Mouse (Mus musculus): ENCODE results near the gene Bdh1. TPM values are rescaled to one million over a fixed set of nuclear protein-coding genes. Genes with fewer than 3 reads are reported as not detected.

The Bdh1 gene
- total RNA-seq, 2 experiments from 2014 or later: 90.0 to 103 TPM

DNA sequence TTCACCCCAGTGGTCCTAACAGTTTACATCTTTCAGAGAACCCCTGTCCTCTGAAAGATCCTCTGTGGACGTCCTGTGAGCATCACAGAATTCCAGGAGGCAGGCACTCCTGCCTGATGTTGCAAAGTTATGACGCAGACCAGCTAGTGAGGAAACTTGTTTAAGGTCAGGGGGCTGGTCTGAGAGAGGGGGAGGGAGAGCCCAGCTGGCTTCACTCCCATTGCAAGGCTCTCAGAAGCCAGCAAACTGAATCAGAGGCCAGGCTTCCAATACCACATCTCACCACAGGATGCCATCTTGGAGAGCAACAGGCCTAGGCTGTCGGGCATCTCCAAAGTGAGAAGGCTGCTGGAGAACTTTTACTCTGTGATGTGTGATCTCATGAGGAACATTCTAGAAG is 78.5 kb downstream of the Bdh1 start:
- DNase-seq (ENCODE audit: low spot score in 2 of 2): no peak

- DNase-seq (ENCODE audit: low spot score in 2 of 2): peak; percentile 45 to 71
These were observed 79.1 kb downstream of the Bdh1 start for GRCm38 (mm10) chr16:31500969-31501750.

DNA sequence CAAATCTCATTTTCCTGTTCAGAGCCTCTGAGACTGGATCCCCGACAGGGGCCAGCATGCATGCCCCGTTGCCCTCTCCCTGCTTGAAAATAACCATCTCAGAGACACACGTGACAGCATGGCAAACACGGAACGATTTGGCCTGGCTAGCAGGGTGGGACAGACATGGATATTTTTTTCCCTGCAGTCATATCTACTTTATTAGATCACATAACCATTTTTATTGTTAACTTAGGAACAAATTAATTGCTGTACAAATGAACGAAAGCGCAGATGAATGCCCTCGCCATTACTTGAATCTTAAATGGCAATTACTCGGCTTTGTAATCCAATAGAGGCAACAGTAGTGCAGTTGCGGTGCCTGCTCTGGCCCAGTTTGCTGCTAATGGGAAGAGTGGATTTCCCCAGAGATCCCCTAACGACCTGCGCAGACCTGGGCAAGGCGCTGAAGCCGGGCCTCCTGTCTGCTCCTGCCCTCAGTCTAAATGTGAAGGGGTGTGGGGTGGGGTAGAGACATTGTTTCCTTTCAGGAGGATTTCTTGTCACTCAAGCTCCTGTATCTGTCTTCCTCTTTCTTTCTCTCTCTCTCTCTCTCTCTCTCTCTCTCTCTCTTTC is 79.8 kb downstream of the Bdh1 start:
- no peak for DNase-seq (ENCODE audit: low spot score in 2 of 2)

GRCm38 (mm10) chr16:31506665-31507456 is 84.8 kb downstream of the Bdh1 start:
- no peak for DNase-seq (ENCODE audit: low spot score in 2 of 2)

DNA sequence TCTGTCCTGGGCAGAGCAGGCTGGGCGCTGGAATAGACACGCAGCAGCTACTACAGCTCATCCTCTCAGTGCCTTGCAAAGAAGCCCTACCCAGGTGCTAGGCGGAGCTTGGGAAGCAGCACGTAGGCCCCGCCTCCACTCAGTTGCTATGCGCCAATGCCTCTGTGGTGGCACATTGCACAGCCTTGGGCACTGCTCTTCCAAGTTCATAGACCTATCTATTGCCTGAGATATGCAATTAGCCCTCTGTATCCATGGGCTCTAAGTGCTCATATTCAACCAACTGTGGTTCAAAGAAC is 85.3 kb downstream of the Bdh1 start:
- DNase-seq (ENCODE audit: low spot score in 2 of 2): no peak

GRCm38 (mm10) chr16:31507794-31508526 is 85.9 kb downstream of the Bdh1 start:
- no peak for DNase-seq (ENCODE audit: low spot score in 2 of 2)

Other genes starting within 250 kb of the Bdh1 start
- 100 to 1,000 TPM; 132 to 138 TPM for gene Acap2, start 221.0 kb upstream of the Bdh1 start, total RNA-seq (2021)
- gene Ppp1r2, start 147.0 kb upstream of the Bdh1 start, total RNA-seq (2021): 100 to 1,000 TPM; 100 to 106 TPM
- gene Apod, start 107.5 kb upstream of the Bdh1 start, total RNA-seq (2021): 100 to 1,000 TPM; 161 to 185 TPM
- gene Dlg1, start 241.2 kb downstream of the Bdh1 start, total RNA-seq (2021): 10 to 100 TPM; 88.2 to 95.2 TPM